Mouse (Mus musculus) thymus, adult 2 months (tissue): ENCODE measurements around the gene Macrod2.

ENCODE experiments used
- CTCF ChIP-seq: fragments of 200-500 bp; IDR thresholded peaks from 2 replicates; pipeline ENCODE4 v1.5.1; 2012; ENCODE audit warnings: mild to moderate bottlenecking, control low read depth, low read length, moderate library complexity, borderline replicate concordance; ENCODE audit not compliant: control insufficient read depth, poor library complexity, insufficient read depth; ENCODE audit errors: extremely low read depth
- POLR2A ChIP-seq: fragments of 200-500 bp; IDR thresholded peaks from 2 replicates; pipeline ENCODE4 v1.6.1; 2012; ENCODE audit warnings: mild to moderate bottlenecking, low read length, control low read depth, moderate library complexity; ENCODE audit not compliant: control insufficient read depth, poor library complexity, insufficient read depth; ENCODE audit errors: extremely low read depth

GRCm38 (mm10) chr2:140707550-140707949 lies 312.4 kb downstream of the Macrod2 start:
- no peak for TF ChIP-seq CTCF
- TF ChIP-seq POLR2A = no peak
